Mouse (Mus musculus): ENCODE results near the gene Dicer1. TPM values are rescaled to one million over a fixed set of nuclear protein-coding genes. Genes with fewer than 3 reads are reported as not detected.

Gene Dicer1
- polyA plus RNA-seq, 1 experiment = 3.1 TPM

- no peak overlapping the region for H3K27ac ChIP-seq (ENCODE audit: insufficient read depth, low read depth, low read length)
- TF ChIP-seq POLR2A (IDR thresholded peaks at IDR 0.05; ENCODE audit: low read depth, low read length) = no peak
- no peak for TF ChIP-seq CTCF (IDR thresholded peaks at IDR 0.05; ENCODE audit: extremely low read depth, insufficient read length, insufficient replicate concordance, low read depth, low read length)
- H3K4me3 ChIP-seq (ENCODE audit: low read depth, low read length) = no peak overlapping the region
- H3K27me3 ChIP-seq (ENCODE audit: control insufficient read depth, insufficient read depth, low read length) = no peaks in the 10 kb centered on the region
- peaks cover 8% of the 10 kb centered on the region for H3K36me3 ChIP-seq (ENCODE audit: control insufficient read depth, insufficient read depth, low read length)
- H3K4me1 ChIP-seq (ENCODE audit: control insufficient read depth, insufficient read depth, insufficient read length, low read length) = peaks cover 17% of the 10 kb centered on the region; the same call in 1 of the 2 replicates
- 68% methylated on average over 6 of the region's 6 CpGs for WGBS
These were observed 9.5 kb downstream of the Dicer1 start for GRCm38 (mm10) chr12:104742247-104742646.

DNA sequence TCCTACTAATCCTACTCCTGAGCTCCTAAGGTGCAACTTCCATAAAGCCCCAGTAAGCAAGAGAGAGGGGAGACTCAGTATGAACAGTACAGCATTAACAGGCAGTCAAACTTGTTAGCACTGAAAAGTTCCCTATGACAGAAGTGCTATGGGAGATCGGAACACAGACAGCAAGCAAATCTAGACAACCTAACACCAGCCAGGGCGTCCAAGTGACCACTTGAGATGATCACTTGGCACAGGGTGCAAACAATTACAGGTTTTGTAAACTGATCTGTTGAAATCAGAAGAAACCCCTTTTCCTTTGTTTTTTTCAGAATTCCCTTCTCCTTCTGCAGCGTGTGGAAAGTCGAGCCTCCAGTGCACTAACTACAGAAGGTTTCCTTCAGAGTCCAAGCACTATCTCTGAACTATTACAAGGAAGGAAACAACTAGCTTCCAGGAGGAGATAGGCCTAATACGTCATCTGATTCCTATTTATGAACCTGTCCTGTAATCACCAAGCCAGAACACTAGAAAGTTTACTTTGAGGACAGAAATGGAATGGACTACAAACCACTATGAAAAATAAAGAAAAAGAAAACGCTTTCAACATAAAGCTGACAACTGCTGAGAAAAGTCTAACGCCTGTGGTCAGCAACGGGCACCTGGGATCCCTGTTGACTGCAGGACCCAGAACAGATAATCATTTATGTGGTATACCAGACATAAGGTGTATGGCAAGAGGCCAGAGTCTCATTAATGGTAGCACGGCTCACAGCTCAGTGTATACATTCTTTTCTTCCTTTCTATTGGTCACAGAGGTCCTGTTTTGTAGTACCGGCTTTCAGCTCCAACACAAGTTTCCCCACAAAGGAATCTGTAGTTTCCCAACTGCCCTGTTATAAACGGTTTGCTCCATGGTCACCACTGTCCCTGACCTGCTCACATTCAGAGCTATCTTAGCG, 10.6 kb downstream of the Dicer1 start:
- Histone ChIP-seq H3K27me3 (ENCODE audit: control insufficient read depth, insufficient read depth, low read length) (no peaks in the 10 kb centered on the region), H3K36me3 (ENCODE audit: control insufficient read depth, insufficient read depth, low read length) (peaks cover 12% of the 10 kb centered on the region), H3K4me3 (ENCODE audit: low read depth, low read length) (no peak overlapping the region), H3K4me1 (ENCODE audit: control insufficient read depth, insufficient read depth, insufficient read length, low read length) (peaks cover 10% of the 10 kb centered on the region; the same call in 1 of the 2 replicates), H3K27ac (ENCODE audit: insufficient read depth, low read depth, low read length) (no peak overlapping the region)
- TF ChIP-seq CTCF (IDR thresholded peaks at IDR 0.05; ENCODE audit: extremely low read depth, insufficient read length, insufficient replicate concordance, low read depth, low read length) (no peak), POLR2A (IDR thresholded peaks at IDR 0.05; ENCODE audit: low read depth, low read length) (no peak)
- WGBS = 40% methylated on average over 12 of the region's 12 CpGs

DNA sequence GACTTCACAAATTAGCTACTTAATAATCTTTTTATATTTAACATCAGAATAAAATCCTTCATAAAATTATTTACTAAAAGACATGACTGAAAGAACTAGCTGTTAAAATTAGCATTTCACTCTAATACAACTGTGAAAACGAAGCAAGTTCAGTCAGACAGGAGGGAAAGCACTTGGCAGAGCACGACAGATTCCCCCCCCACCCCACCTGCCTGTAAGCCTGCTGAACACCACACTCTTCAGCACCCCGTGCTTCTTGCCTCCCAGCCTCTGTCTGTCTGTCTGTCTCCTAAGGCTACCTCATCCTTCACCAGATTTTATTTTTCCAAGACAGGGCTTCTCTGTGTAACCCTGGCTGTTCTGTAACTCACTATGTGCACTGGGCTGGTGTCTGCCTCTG, 12.8 kb downstream of the Dicer1 start:
- Histone ChIP-seq H3K4me3 (ENCODE audit: low read depth, low read length) (no peak overlapping the region), H3K27me3 (ENCODE audit: control insufficient read depth, insufficient read depth, low read length) (no peaks in the 10 kb centered on the region), H3K27ac (ENCODE audit: insufficient read depth, low read depth, low read length) (no peak overlapping the region), H3K4me1 (ENCODE audit: control insufficient read depth, insufficient read depth, insufficient read length, low read length) (peaks cover 9% of the 10 kb centered on the region; the same call in 1 of the 2 replicates), H3K36me3 (ENCODE audit: control insufficient read depth, insufficient read depth, low read length) (peaks cover 15% of the 10 kb centered on the region)
- TF ChIP-seq POLR2A (IDR thresholded peaks at IDR 0.05; ENCODE audit: low read depth, low read length) = no peak
- TF ChIP-seq CTCF (IDR thresholded peaks at IDR 0.05; ENCODE audit: extremely low read depth, insufficient read length, insufficient replicate concordance, low read depth, low read length) = no peak
- WGBS = 69% methylated on average over 3 of the region's 3 CpGs

DNA sequence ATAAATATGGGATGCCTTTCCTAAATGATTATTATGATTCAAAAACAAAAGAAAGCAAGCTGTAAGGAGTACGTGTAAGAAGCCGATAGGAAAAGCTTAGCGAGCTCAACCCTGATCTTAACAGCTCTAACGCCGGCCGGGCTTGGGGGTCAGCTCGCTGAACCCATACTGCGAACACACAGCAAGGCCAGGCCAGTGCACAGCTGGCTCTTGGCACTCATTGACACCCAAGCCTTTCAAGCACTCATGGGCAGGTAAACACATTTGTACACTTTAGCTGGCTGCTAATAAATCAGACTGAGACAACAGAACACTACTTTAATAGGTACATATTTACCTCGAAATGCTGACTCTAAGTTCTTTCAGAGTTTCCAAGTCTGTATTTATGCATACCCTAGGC, 13.3 kb downstream of the Dicer1 start:
- H3K4me1 ChIP-seq (ENCODE audit: control insufficient read depth, insufficient read depth, insufficient read length, low read length) = peaks cover 9% of the 10 kb centered on the region; the same call in 1 of the 2 replicates
- TF ChIP-seq CTCF (IDR thresholded peaks at IDR 0.05; ENCODE audit: extremely low read depth, insufficient read length, insufficient replicate concordance, low read depth, low read length) (no peak), POLR2A (IDR thresholded peaks at IDR 0.05; ENCODE audit: low read depth, low read length) (no peak)
- no peak overlapping the region for H3K27ac ChIP-seq (ENCODE audit: insufficient read depth, low read depth, low read length)
- WGBS = 81% methylated on average over 9 of the region's 9 CpGs
- H3K36me3 ChIP-seq (ENCODE audit: control insufficient read depth, insufficient read depth, low read length) = peaks cover 15% of the 10 kb centered on the region
- no peak overlapping the region for H3K4me3 ChIP-seq (ENCODE audit: low read depth, low read length)
- no peaks in the 10 kb centered on the region for H3K27me3 ChIP-seq (ENCODE audit: control insufficient read depth, insufficient read depth, low read length)

- no peaks in the 10 kb centered on the region for H3K27me3 ChIP-seq (ENCODE audit: control insufficient read depth, insufficient read depth, low read length)
- 92% methylated on average over 10 of the region's 10 CpGs for WGBS
- H3K36me3 ChIP-seq (ENCODE audit: control insufficient read depth, insufficient read depth, low read length) = peaks cover 19% of the 10 kb centered on the region
- TF ChIP-seq POLR2A (IDR thresholded peaks at IDR 0.05; ENCODE audit: low read depth, low read length) = no peak
- TF ChIP-seq CTCF (IDR thresholded peaks at IDR 0.05; ENCODE audit: extremely low read depth, insufficient read length, insufficient replicate concordance, low read depth, low read length) = no peak
- H3K4me1 ChIP-seq (ENCODE audit: control insufficient read depth, insufficient read depth, insufficient read length, low read length) = peaks cover 9% of the 10 kb centered on the region; the same call in 1 of the 2 replicates
- no peak overlapping the region for H3K27ac ChIP-seq (ENCODE audit: insufficient read depth, low read depth, low read length)
- no peak overlapping the region for H3K4me3 ChIP-seq (ENCODE audit: low read depth, low read length)
These were observed 14.1 kb downstream of the Dicer1 start for GRCm38 (mm10) chr12:104737666-104738065.

DNA sequence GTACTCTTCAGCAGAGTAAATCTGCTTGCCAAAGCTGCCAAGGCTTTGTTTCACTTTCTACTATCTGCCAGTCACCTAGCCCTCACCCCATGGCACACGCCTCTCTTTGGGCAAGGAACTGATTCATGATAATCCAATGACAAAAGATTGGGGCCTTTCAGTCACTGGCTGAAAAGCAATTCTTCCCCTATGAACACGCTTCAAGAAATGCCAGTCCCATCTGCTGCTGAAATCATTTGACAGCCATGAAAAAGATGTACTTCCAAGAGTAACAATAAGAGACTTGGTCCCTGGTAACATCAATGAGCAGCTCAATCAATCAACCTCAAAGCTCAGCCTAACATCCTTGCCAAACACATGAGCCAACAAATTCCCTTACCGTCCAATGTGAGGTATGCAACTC, 15.8 kb downstream of the Dicer1 start:
- TF ChIP-seq POLR2A (IDR thresholded peaks at IDR 0.05; ENCODE audit: low read depth, low read length) (no peak), CTCF (IDR thresholded peaks at IDR 0.05; ENCODE audit: extremely low read depth, insufficient read length, insufficient replicate concordance, low read depth, low read length) (no peak)
- 43% methylated on average over 3 of the region's 3 CpGs for WGBS
- no peak overlapping the region for H3K4me3 ChIP-seq (ENCODE audit: low read depth, low read length)
- H3K27me3 ChIP-seq (ENCODE audit: control insufficient read depth, insufficient read depth, low read length) = no peaks in the 10 kb centered on the region
- peaks cover 29% of the 10 kb centered on the region for H3K36me3 ChIP-seq (ENCODE audit: control insufficient read depth, insufficient read depth, low read length)
- no peak overlapping the region for H3K27ac ChIP-seq (ENCODE audit: insufficient read depth, low read depth, low read length)
- peaks cover 7% of the 10 kb centered on the region; the same call in 1 of the 2 replicates for H3K4me1 ChIP-seq (ENCODE audit: control insufficient read depth, insufficient read depth, insufficient read length, low read length)

DNA sequence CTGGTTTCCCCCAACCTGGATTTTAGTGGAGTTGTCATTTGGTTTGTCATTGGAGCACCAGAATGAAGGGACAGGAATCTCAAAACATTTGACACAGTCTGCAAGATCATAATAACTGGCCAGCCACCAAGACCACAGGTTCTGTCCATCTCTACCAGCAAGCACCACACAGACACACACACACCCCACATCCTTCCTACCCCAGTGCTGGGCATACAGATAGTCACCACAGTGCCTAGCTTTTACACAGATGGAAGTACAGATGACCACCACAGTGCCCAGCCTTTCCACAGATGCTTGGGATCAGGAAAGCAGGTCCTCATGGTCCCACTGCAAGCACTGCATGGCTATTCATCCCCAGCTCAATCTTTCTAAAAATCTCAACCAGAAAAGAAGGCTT, 18.6 kb downstream of the Dicer1 start:
- H3K4me3 ChIP-seq (ENCODE audit: low read depth, low read length) = no peak overlapping the region
- TF ChIP-seq CTCF (IDR thresholded peaks at IDR 0.05; ENCODE audit: extremely low read depth, insufficient read length, insufficient replicate concordance, low read depth, low read length) = no peak
- no peak for TF ChIP-seq POLR2A (IDR thresholded peaks at IDR 0.05; ENCODE audit: low read depth, low read length)
- no peaks in the 10 kb centered on the region for H3K27me3 ChIP-seq (ENCODE audit: control insufficient read depth, insufficient read depth, low read length)
- H3K36me3 ChIP-seq (ENCODE audit: control insufficient read depth, insufficient read depth, low read length) = peaks cover 49% of the 10 kb centered on the region
- no peak overlapping the region for H3K27ac ChIP-seq (ENCODE audit: insufficient read depth, low read depth, low read length)
- no peaks in the 10 kb centered on the region for H3K4me1 ChIP-seq (ENCODE audit: control insufficient read depth, insufficient read depth, insufficient read length, low read length)
